Mouse (Mus musculus) MEL (cell line): Measurements from ENCODE around the gene Arid1a. TPM values are rescaled to one million over a fixed set of nuclear protein-coding genes. Genes with fewer than 3 reads are reported as not detected.
A peak's percentile ranks its signal among the peaks of the same experiment; 100 is the strongest.

Experiments
- DNase-seq: peaks from one replicate; pipeline ENCODE4 v3.0.0; 2011; ENCODE audit warnings: low read depth, low spot score
- H3K27ac ChIP-seq: 2 replicates; pipeline ENCODE4 v1.5.1; 2012; ENCODE audit warnings: low read depth, mild to moderate bottlenecking, control low read depth, low read length, moderate library complexity; ENCODE audit not compliant: control insufficient read depth
- H3K27me3 ChIP-seq, 2 experiments: fragments of 150-350 bp in 1 of 2; sonication (generic) in 1 of 2; 2 replicates each; pipeline ENCODE4 v1.6.1; 2012; ENCODE audit warnings: low read length in 2 of 2, mild to moderate bottlenecking in 2 of 2, improper control_type of control experiment in 1 of 2, moderate library complexity in 1 of 2; ENCODE audit not compliant: insufficient read depth in 2 of 2, control insufficient read depth in 1 of 2
- H3K36me3 ChIP-seq, 2 experiments: 2 replicates each; pipeline ENCODE4 v1.6.1; 2012 to 2014; ENCODE audit warnings: low read length in 2 of 2, improper control_type of control experiment in 1 of 2, inconsistent platforms in 1 of 2, mild to moderate bottlenecking in 1 of 2; ENCODE audit not compliant: insufficient read depth in 2 of 2, control insufficient read depth in 1 of 2
- H3K4me1 ChIP-seq, 2 experiments: fragments of 150-350 bp in 1 of 2; sonication (generic) in 1 of 2; 2 replicates each; pipeline ENCODE4 v1.6.1; 2012; ENCODE audit warnings: low read length in 2 of 2, improper control_type of control experiment in 1 of 2, mild to moderate bottlenecking in 1 of 2; ENCODE audit not compliant: insufficient read depth in 2 of 2, control insufficient read depth in 1 of 2
- H3K4me3 ChIP-seq, 2 experiments: fragments of 150-350 bp in 1 of 2; sonication (generic) in 1 of 2; 2 replicates each; pipeline ENCODE4 v1.5.1; 2012; ENCODE audit warnings: low read depth in 2 of 2, low read length in 2 of 2, mild to moderate bottlenecking in 2 of 2, moderate library complexity in 2 of 2, control low read depth in 1 of 2, improper control_type of control experiment in 1 of 2; ENCODE audit not compliant: control insufficient read depth in 1 of 2, insufficient read depth in 1 of 2
- H3K79me2 ChIP-seq: 2 replicates; pipeline ENCODE4 v1.6.1; 2012; ENCODE audit warnings: mild to moderate bottlenecking, low read length, moderate library complexity; ENCODE audit not compliant: control insufficient read depth, poor library complexity, insufficient read depth
- H3K9ac ChIP-seq: 2 replicates; pipeline ENCODE4 v1.6.1; 2012; ENCODE audit warnings: low read depth, mild to moderate bottlenecking, control low read depth, low read length, moderate library complexity; ENCODE audit not compliant: control insufficient read depth, poor library complexity, severe bottlenecking
- H3K9me3 ChIP-seq: fragments of 150-350 bp; sonication (generic); replicated peaks from 2 replicates; pipeline ENCODE4 v1.6.1; 2012; ENCODE audit warnings: mild to moderate bottlenecking, low read length, improper control_type of control experiment, moderate library complexity; ENCODE audit not compliant: insufficient read depth
- BHLHE40 ChIP-seq: IDR thresholded peaks from 2 replicates; pipeline ENCODE4 v1.6.1; 2012; ENCODE audit warnings: low read depth, mild to moderate bottlenecking, inconsistent platforms, low read length, improper control_type of control experiment, borderline replicate concordance
- E2F4 ChIP-seq: IDR thresholded peaks from 2 replicates; pipeline ENCODE4 v1.6.1; 2011; ENCODE audit warnings: low read depth, low read length, improper control_type of control experiment, borderline replicate concordance
- ELF1 ChIP-seq: IDR thresholded peaks from 2 replicates; pipeline ENCODE4 v1.6.1; 2014; ENCODE audit warnings: low read depth, mild to moderate bottlenecking, inconsistent platforms, low read length, improper control_type of control experiment, moderate library complexity
- EP300 ChIP-seq, 2 experiments: IDR thresholded peaks; 2 replicates each; pipeline ENCODE4 v1.6.1; 2011; ENCODE audit warnings: improper control_type of control experiment in 2 of 2, low read length in 2 of 2, low read depth in 1 of 2, mild to moderate bottlenecking in 1 of 2
- ETS1 ChIP-seq: IDR thresholded peaks from 2 replicates; pipeline ENCODE4 v1.6.1; 2012; ENCODE audit warnings: low read depth, mild to moderate bottlenecking, inconsistent platforms, low read length, improper control_type of control experiment, moderate library complexity
- GABPA ChIP-seq: IDR thresholded peaks from 2 replicates; pipeline ENCODE4 v1.6.1; 2012; ENCODE audit warnings: low read depth, mild to moderate bottlenecking, inconsistent platforms, low read length, improper control_type of control experiment, moderate library complexity
- GATA1 ChIP-seq: IDR thresholded peaks from 2 replicates; pipeline ENCODE4 v1.6.1; 2011; ENCODE audit warnings: low read depth, low read length, improper control_type of control experiment
- HCFC1 ChIP-seq: IDR thresholded peaks from 2 replicates; pipeline ENCODE4 v1.6.1; 2012; ENCODE audit warnings: low read depth, mild to moderate bottlenecking, inconsistent platforms, low read length, improper control_type of control experiment, moderate library complexity
- MXI1 ChIP-seq: IDR thresholded peaks from 2 replicates; pipeline ENCODE4 v1.6.1; 2011; ENCODE audit warnings: mild to moderate bottlenecking, low read depth, low read length, improper control_type of control experiment
- MYC ChIP-seq: IDR thresholded peaks from 2 replicates; pipeline ENCODE4 v1.6.1; 2011; ENCODE audit warnings: low read depth, mild to moderate bottlenecking, low read length, improper control_type of control experiment, moderate library complexity
- NELFE ChIP-seq: IDR thresholded peaks from 2 replicates; pipeline ENCODE4 v1.6.1; 2011; ENCODE audit warnings: low read depth, low read length, improper control_type of control experiment
- POLR2AphosphoS2 ChIP-seq: IDR thresholded peaks from 2 replicates; pipeline ENCODE4 v1.6.1; 2011; ENCODE audit warnings: low read length, improper control_type of control experiment
- RCOR1 ChIP-seq: IDR thresholded peaks from 2 replicates; pipeline ENCODE4 v1.6.1; 2012; ENCODE audit warnings: low read depth, mild to moderate bottlenecking, inconsistent platforms, low read length, improper control_type of control experiment
- SIN3A ChIP-seq: IDR thresholded peaks from 2 replicates; pipeline ENCODE4 v1.6.1; 2012; ENCODE audit warnings: low read length, improper control_type of control experiment, inconsistent platforms
- TAL1 ChIP-seq: IDR thresholded peaks from 2 replicates; pipeline ENCODE4 v1.6.1; 2012; ENCODE audit warnings: mild to moderate bottlenecking, inconsistent platforms, low read length, moderate library complexity, mixed read lengths
- UBTF ChIP-seq: IDR thresholded peaks from 2 replicates; pipeline ENCODE4 v1.6.1; 2012; ENCODE audit warnings: low read depth, mild to moderate bottlenecking, inconsistent platforms, low read length, improper control_type of control experiment, moderate library complexity, borderline replicate concordance; ENCODE audit not compliant: insufficient read depth
- USF1 ChIP-seq: IDR thresholded peaks from 2 replicates; pipeline ENCODE4 v1.6.1; 2014; ENCODE audit warnings: low read depth, mild to moderate bottlenecking, inconsistent platforms, low read length, improper control_type of control experiment, moderate library complexity
- ZC3H11A ChIP-seq: IDR thresholded peaks from 2 replicates; pipeline ENCODE4 v1.6.1; 2012; ENCODE audit warnings: low read depth, mild to moderate bottlenecking, inconsistent platforms, low read length, improper control_type of control experiment
- ZKSCAN1 ChIP-seq: IDR thresholded peaks from 2 replicates; pipeline ENCODE4 v1.6.1; 2012; ENCODE audit warnings: low read depth, mild to moderate bottlenecking, inconsistent platforms, low read length, improper control_type of control experiment, moderate library complexity
- ZMIZ1 ChIP-seq: IDR thresholded peaks from 2 replicates; pipeline ENCODE4 v1.6.1; 2012; ENCODE audit warnings: low read depth, mild to moderate bottlenecking, inconsistent platforms, low read length, improper control_type of control experiment, moderate library complexity
- polyA plus RNA-seq, 2 experiments: library from polyadenylated mRNA; stranded (reverse) in 1 of 2; unstranded in 1 of 2; fragments of >175 nt in 1 of 2; fragments of >200 nt in 1 of 2; gene quantifications; 2 replicates each; pipeline versions ENCODE4 v1.2.1 to v1.2.4; 2012; ENCODE audit warnings: low replicate concordance in 2 of 2, low read depth in 1 of 2; ENCODE audit not compliant: insufficient read length in 2 of 2, insufficient read depth in 1 of 2, missing spikeins in 1 of 2
- total RNA-seq: library from RNA; depleted of rRNA; stranded (reverse); fragments of 300-350 nt; gene quantifications from 2 replicates; pipeline ENCODE4 v1.2.3, GENCODE M21; 2012

Gene Arid1a
- total and polyA plus RNA-seq, 3 experiments, result 18.1 to 83.3 (median 70.6) TPM

DNA sequence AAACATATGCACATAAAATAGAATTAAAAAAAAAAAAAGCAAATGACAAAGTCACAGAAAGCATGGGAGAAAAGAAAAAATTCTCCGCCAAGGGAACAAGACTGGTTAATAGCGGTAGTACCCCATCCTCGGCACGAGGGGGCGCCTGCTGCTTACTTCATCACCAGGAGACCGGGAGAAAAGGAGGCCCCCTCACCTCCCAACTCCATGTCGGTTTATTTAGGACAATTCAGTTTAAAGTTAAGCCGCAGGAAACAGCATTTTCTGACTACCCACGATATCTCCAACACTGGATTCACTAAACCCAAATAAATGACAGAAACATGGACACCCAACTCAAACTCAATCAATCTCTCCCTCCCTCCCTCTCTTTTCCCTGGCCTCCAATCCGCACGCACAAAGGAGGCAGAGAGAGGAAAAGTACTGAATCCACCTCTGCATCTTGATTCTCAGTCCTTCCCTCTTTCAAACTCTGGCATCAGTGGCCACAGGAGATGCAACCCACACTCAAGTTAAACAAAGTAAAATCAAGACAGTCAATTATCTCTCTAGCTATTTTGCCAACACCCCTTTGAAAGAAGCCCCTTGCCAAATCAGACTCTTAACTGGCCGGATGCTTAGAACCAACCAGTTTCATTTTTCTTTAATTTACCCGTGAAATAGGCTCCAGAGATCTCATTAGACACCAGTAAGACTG lies 85.2 kb downstream of the Arid1a start (continued):
- TF ChIP-seq USF1 (no peak), GATA1 (no peak), EP300 (IDR thresholded peaks at IDR 0.05; ENCODE audit: low read depth in 1 of 2, low read length in 2 of 2) (0 out of 4 replicates have a peak, but pooled peaks of 1 of the 2 experiments have one; percentile 12), MYC (no peak; the same call in 1 of the 2 replicates), UBTF (no peak), NELFE (peak; percentile 48; the same call in 1 of the 2 replicates), SIN3A (peak; percentile 76), ELF1 (no peak), E2F4 (0 out of 2 replicates have a peak, but pooled peaks have one; percentile 38), HCFC1 (peak; percentile 49; the same call in 1 of the 2 replicates), ZMIZ1 (0 out of 2 replicates have a peak, but pooled peaks have one; percentile 44), ZKSCAN1 (no peak), MXI1 (no peak)

DNA sequence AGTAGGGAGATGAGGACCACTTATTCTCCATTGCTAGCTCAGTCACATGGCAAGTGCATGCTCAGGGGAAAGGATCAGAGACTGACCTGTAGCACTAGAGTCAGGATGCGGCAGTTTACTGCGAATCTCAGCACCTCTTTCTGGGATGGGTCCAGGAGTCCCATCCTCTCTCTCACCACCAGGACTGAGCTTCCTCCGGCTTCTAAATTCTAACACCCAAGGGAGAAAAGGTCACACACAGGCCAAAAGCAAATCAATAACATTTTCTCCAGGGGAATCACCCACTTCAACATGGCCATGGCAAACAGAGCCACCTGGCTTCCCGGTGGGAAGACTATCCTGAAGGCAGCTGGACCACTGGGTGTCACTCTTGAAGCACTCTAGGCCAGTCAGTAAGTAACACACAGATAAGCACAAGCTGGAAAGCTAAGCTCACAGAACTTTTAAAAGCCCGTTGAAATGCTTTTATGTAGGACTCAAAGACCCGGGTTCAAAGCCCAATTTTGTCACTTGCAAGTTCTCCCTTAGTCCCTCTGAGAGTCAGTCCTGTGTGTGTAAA lies 86.8 kb downstream of the Arid1a start:
- Histone ChIP-seq H3K27me3 (no peaks in the 10 kb centered on the region), H3K36me3 (peaks cover 0 to 24% of the 10 kb centered on the region in 2 experiments; a peak in 3 of 4 replicates), H3K27ac (no peak overlapping the region), H3K9ac (no peak overlapping the region), H3K79me2 (peaks cover 7% of the 10 kb centered on the region), H3K4me3 (no peak overlapping the region), H3K4me1 (peaks cover 2 to 31% of the 10 kb centered on the region in 2 experiments), H3K9me3 (no peaks in the 10 kb centered on the region)
- no peak for DNase-seq
- TF ChIP-seq ETS1, result no peak
- no peak for TF ChIP-seq NELFE
- no peak for TF ChIP-seq RCOR1
- no peak for TF ChIP-seq ZC3H11A
- no peak for TF ChIP-seq EP300 (IDR thresholded peaks at IDR 0.05; ENCODE audit: low read depth in 1 of 2, low read length in 2 of 2)
- TF ChIP-seq HCFC1, result no peak
- TF ChIP-seq POLR2AphosphoS2, result no peak
- TF ChIP-seq ZKSCAN1, result no peak
- no peak for TF ChIP-seq GABPA
- no peak for TF ChIP-seq TAL1
- TF ChIP-seq BHLHE40, result no peak
